Mouse (Mus musculus) thymus, postnatal 0 days (tissue): ENCODE measurements around the gene Sost. TPM values are rescaled to one million over a fixed set of nuclear protein-coding genes. Genes with fewer than 3 reads are reported as not detected.

Experiments
- DNase-seq: peaks from one replicate; pipeline ENCODE4 v3.0.0-alpha.2; 2015; ENCODE audit warnings: low spot score
- polyA plus RNA-seq: library from polyadenylated mRNA; unstranded; fragments of >200 nt; fragmentation: Nextera tagmentation; extraction: Ambion mirVana; gene quantifications from 2 replicates; pipeline ENCODE4 v1.2.1, GENCODE M21; 2015

The Sost gene
- polyA plus RNA-seq, 1 experiment from 2014 or later, result 0.08 TPM

DNA sequence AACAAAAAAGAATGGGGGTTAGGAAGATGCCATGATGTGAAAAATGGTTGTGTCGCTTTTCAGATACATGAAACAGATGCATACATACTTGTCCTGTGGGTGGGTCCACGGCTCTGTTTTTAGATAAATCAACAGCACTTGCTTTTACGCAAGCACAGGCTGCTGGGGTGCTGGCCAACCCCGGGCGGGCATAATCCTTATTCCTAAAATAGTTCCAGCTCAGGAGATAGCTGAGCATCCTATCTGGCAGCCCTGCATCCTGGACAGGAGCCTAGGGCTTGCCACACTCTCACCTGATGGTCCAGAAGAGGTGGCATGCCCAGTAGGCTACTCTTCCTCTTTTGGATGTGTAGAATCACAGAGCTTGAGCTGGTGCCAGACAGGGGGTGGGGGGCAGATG is 16.8 kb downstream of the Sost start:
- DNase-seq, result no peak

GRCm38 (mm10) chr11:101946525-101946924 is 20.3 kb downstream of the Sost start:
- DNase-seq, result peak; percentile 31

DNA sequence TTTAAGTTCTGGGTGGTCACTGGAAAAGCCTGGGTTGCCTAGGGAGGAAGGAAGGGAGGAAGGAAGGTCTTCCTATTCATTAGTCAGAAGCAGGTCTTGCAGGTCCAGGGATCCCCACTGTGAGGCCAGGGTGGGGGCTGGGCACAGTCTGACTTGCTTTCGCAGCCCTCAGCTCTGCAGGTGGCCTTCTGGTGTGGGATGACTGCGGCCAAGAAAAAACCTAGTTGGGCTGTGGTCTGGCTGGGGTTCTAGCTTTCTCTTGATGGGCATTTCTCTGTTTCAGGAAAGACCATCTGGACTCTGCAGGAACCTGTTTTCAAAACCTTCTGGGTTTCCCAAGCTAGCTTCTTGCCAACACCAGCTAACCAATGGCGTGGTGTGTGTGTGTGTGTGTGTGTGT is 23.8 kb downstream of the Sost start:
- no peak for DNase-seq

DNA sequence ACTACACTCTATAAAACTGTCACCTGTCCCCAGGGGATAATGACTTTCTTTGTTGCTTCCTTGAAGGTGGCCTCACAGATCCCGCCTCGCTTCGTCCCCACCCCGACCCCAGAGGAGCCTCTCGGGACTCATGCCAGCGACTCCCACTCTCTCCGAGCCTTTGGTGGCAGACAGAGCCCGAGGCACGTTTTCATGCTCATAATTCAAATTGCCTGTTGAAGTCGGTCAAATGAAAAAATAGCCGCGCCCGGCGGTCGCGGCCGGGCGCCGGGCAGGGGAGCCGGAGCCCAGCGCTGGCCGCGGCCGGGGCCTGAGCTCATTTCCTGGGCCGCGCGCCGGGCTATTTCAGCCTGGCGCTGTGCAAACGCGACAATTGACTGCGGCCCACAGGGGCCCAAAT is 29.7 kb downstream of the Sost start:
- no peak for DNase-seq

DNA sequence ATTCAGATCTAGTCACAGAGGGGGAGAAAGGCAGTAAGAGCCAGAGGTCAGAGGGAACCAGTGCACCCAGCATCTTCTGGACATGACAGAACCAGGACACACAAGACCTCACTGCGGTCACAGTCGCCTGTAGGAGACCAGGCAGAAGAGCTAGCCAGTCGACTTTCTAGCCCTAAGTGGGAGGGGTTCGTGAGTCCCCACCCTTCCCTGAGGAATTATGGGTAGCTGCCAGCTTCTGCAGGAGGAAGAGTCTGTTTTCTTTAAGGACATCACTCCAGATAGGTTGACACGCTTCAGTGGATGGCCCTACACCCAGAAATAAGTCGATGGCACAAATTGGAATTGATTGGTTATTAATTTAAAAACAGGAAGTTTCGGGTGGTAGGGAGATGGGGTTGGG is 30.4 kb downstream of the Sost start:
- DNase-seq, result no peak

DNA sequence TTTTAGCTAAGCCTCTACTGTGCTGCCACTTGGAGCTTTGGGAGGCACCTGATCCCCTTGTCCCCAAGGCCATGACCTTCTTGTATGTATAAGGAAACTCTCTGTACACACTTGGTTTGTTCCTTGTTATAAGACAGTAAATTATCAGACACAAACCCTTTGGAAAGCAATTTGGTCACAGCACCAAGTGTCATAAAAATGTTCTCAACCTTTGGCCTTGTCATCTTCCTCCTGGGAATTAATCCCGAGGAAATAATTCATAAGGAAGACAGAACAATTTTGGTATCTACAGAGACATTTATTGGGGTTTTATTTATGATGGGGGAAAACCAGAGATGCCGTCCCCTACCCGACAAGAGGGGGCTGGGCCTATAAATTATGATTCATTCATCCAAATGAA is 31.1 kb downstream of the Sost start:
- no peak for DNase-seq

- DNase-seq, result no peak
These were observed 34.8 kb downstream of the Sost start for GRCm38 (mm10) chr11:101931978-101932377.

GRCm38 (mm10) chr11:101928030-101928762 is 38.6 kb downstream of the Sost start:
- DNase-seq, result peak; percentile 26

DNA sequence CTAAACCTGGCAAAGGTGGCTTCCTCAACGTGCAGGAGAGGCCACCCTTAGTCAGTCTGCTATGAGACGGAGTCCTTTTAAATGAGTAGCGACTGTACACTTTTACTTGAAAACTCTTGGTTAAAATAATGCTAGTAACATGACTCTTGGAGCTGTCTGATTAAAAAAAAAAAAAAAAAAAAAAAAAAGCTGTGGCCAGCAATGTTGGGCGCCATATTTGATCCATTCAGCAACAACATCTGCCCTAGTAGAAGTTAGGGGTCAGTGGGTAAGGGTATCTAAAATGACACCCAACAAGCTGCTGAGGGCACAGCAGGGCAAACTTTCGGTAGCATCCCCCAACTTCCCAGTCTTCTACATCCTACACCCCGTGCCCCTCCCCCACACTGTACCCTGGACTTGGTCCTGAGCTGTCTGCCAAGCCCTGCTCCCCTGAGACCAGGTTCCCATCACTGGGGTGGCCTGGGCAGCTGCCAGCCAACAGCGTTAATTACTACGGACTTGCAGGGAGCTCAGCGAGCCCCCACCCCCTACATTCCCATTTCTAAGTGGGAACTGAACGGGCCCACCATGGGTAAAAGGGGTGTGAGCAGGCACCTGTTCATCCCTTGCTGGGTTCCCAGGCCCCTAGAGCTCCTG is 39.7 kb downstream of the Sost start:
- DNase-seq, result no peak

DNA sequence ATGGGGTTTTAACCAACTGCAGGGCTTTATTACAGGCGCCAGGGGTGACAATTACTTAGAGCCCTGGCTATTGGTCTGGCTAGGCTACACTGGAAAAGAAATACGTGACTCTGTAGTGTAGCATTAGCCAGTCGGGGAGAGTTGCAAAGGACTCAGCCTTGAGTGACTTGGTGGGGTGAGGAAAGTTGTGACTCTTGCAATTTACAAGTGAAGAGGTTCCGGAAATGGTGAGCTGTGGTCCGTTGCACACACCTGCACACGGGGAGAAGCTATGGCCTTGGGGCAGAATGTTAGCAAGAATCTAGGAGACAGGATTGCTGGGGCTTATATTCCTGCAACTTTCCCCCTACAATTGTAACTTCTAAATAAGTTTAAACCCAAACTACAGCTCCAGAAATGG is 41.2 kb downstream of the Sost start:
- DNase-seq, result no peak

DNA sequence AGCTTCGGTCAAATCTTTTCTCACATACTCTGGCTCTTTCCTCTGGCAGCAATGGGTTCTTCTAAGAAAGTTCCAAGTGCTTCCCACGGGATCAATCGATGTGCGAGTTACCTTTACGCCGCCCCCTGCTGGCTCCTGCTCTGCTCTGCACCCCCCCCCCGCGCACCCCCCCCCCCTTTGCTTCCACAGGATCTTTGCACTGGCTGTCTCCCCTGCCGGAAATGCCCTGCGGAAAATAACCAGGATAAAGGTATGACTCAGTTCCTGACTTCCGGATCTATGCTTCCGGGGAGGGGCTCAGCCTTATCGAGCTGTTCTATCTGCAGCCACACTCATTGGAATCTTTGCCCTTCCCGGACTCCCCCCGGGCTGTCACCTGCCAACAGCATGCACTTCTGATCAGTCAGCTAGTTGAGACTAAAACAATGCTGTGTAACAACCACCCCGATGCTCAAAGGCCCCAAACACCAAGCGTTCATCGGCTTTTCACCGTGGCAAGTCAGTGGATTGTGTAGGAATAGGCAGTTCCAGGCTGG is 42.3 kb downstream of the Sost start:
- no peak for DNase-seq

GRCm38 (mm10) chr11:101923988-101924387 is 42.8 kb downstream of the Sost start:
- DNase-seq, result no peak

GRCm38 (mm10) chr11:101921361-101921952 is 45.4 kb downstream of the Sost start:
- DNase-seq, result no peak

GRCm38 (mm10) chr11:101919660-101920059 is 47.2 kb downstream of the Sost start:
- DNase-seq, result peak; percentile 68

DNA sequence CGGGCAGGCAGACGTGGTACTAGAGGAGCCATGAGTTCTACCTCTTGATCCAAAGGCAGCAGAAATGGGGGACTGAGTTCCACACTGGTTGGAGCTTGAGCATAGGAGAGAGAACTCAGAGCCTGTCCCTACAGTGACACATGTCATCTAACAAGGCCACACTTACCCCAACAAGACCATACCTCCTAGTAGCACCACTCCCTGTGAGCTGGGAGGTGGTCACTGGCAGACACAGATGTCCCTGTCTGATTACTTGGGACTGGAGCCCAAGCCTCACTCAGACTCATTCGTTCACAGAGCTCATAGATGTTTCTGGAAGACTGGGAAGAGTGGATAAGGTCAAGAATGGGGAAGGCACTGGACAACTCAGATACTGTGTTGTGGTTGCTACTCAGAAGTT is 48.2 kb downstream of the Sost start:
- DNase-seq, result no peak

- DNase-seq, result no peak
These were observed 50.0 kb downstream of the Sost start for GRCm38 (mm10) chr11:101916772-101917171.

- DNase-seq, result no peak
These were observed 53.2 kb downstream of the Sost start for GRCm38 (mm10) chr11:101913591-101913990.

Other genes starting within 250 kb of the Sost start
- gene Dhx8, start 234.1 kb downstream of the Sost start, polyA plus RNA-seq, result 42.9 and 53.5 TPM in 2 replicates
- 1.5 and 2.0 TPM in 2 replicates for gene Etv4, start 181.6 kb downstream of the Sost start, polyA plus RNA-seq
- 2.8 and 3.6 TPM in 2 replicates for gene Meox1, start 72.6 kb downstream of the Sost start, polyA plus RNA-seq
- not detected in 2 replicates for gene Cfap97d1, start 17.3 kb upstream of the Sost start, polyA plus RNA-seq
- gene Dusp3, start 20.0 kb upstream of the Sost start, polyA plus RNA-seq, result 5.6 and 5.8 TPM in 2 replicates
- 0.34 and 0.41 TPM in 2 replicates for gene Mpp3, start 61.4 kb upstream of the Sost start, polyA plus RNA-seq
- 7.4 and 8.0 TPM in 2 replicates for gene Cd300lg, start 74.5 kb upstream of the Sost start, polyA plus RNA-seq
- 1.5 and 1.9 TPM in 2 replicates for gene Mpp2, start 121.5 kb upstream of the Sost start, polyA plus RNA-seq
- gene Ppy, start 134.3 kb upstream of the Sost start, polyA plus RNA-seq, result 3.7 and 4.4 TPM in 2 replicates
- gene Pyy, start 140.8 kb upstream of the Sost start, polyA plus RNA-seq, result 10.9 and 12.2 TPM in 2 replicates
- gene Nags, start 178.5 kb upstream of the Sost start, polyA plus RNA-seq, result 0.18 TPM in 1 of 2 replicates, not detected in the other
- gene Tmem101, start 189.4 kb upstream of the Sost start, polyA plus RNA-seq, result 14.5 and 16.9 TPM in 2 replicates
- gene Lsm12, start 218.3 kb upstream of the Sost start, polyA plus RNA-seq, result 140 and 164 TPM in 2 replicates
- gene G6pc3, start 222.6 kb upstream of the Sost start, polyA plus RNA-seq, result 16.1 and 16.2 TPM in 2 replicates